Mouse (Mus musculus) forebrain, embryonic 14.5 days (tissue): ENCODE measurements around the gene 4930558C23Rik. TPM values are rescaled to one million over a fixed set of nuclear protein-coding genes. Genes with fewer than 3 reads are reported as not detected.
A peak's percentile ranks its signal among the peaks of the same experiment; 100 is the strongest.
"Not testable (repeated sequence)": the region's sequence is repeated elsewhere in the genome, so short reads cannot be mapped to it uniquely, and the experiment has no call there.

Source experiments
- ATAC-seq: fragments of 200-750 bp; cut with Nextera tagmentation; 2 replicates; pipeline ENCODE4 v1.8.0; 2017; ENCODE audit warnings: mild to moderate bottlenecking, moderate library complexity
- DNase-seq: peaks from one replicate; pipeline ENCODE4 v3.0.0-alpha.2; 2015; ENCODE audit warnings: low spot score
- H3K27ac ChIP-seq: fragments of 300-500 bp; sonication (generic); 2 replicates; pipeline ENCODE4 v1.5.1; 2014; ENCODE audit warnings: low read depth, mild to moderate bottlenecking, control low read depth, low read length, moderate library complexity
- H3K27me3 ChIP-seq: fragments of 300-500 bp; sonication (generic); replicated peaks from 2 replicates; pipeline ENCODE4 v1.6.1; 2014; ENCODE audit warnings: low read length, control low read depth, mixed read lengths; ENCODE audit not compliant: control insufficient read depth, insufficient read depth
- H3K36me3 ChIP-seq: fragments of 300-500 bp; sonication (generic); 2 replicates; pipeline ENCODE4 v1.6.1; 2014; ENCODE audit warnings: low read length, control low read depth; ENCODE audit not compliant: control insufficient read depth, insufficient read depth
- H3K4me1 ChIP-seq: fragments of 300-500 bp; sonication (generic); 2 replicates; pipeline ENCODE4 v1.6.1; 2014; ENCODE audit warnings: antibody characterized with exemption, low read length, control low read depth; ENCODE audit not compliant: control insufficient read depth, insufficient read depth
- H3K4me2 ChIP-seq: fragments of 300-500 bp; sonication (generic); 2 replicates; pipeline ENCODE4 v1.6.1; 2014; ENCODE audit warnings: mild to moderate bottlenecking, control low read depth, low read length
- H3K4me3 ChIP-seq: fragments of 300-500 bp; sonication (generic); 2 replicates; pipeline ENCODE4 v1.5.1; 2014; ENCODE audit warnings: low read depth, low read length, control low read depth
- H3K9ac ChIP-seq: fragments of 300-500 bp; sonication (generic); 2 replicates; pipeline ENCODE4 v1.6.1; 2014; ENCODE audit warnings: mild to moderate bottlenecking, low read length, control low read depth, moderate library complexity
- H3K9me3 ChIP-seq: fragments of 300-500 bp; sonication (generic); replicated peaks from 2 replicates; pipeline ENCODE4 v1.6.1; 2016; ENCODE audit warnings: low read length, control low read depth, mixed read lengths; ENCODE audit not compliant: control insufficient read depth
- WGBS: fragments of 180-500 bp; shearing (Covaris S2); extraction: QIAGEN DNeasy Blood & Tissue Kit; methylation state at CpG from one replicate; pipeline ENCODE4 v1.1.7; 2014; 5-methylcytosine and 5-hydroxymethylcytosine counted together
- polyA plus RNA-seq: library from polyadenylated mRNA; unstranded; fragments of >200 nt; fragmentation: Nextera tagmentation; extraction: Ambion mirVana; gene quantifications from 2 replicates; pipeline ENCODE4 v1.2.1, GENCODE M21; 2014

4930558C23Rik gene
- polyA plus RNA-seq, 1 experiment from 2014 or later, result not detected

DNA sequence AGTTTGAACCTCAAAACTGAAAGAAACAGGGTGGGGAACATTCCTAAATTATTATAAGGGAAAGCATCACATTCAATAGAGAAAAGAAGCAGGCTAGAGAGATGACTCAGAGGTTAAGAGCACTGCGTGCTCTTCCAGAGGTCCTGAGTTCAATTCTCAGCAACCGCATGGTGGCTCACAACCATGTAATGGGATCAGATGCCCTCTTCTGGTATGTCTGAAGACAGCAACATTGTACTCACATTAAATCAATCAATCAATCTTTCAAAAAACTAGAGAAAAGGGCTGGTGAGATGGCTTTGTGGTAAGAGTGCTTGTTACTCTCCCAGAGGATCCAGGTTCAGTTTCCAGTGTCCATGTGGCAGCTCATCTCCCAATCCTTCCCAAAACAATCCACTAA is 6.2 kb upstream of the 4930558C23Rik start:
- H3K9me3 ChIP-seq, result no peaks in the 10 kb centered on the region
- no peak overlapping the region for H3K27ac ChIP-seq
- 94% methylated on average over 2 of the region's 2 CpGs for whole genome bisulfite sequencing
- no peaks in the 10 kb centered on the region for H3K4me1 ChIP-seq
- ATAC-seq (no peak), DNase-seq (no peak)
- H3K4me3 ChIP-seq, result no peak overlapping the region
- H3K36me3 ChIP-seq, result no peaks in the 10 kb centered on the region
- H3K27me3 ChIP-seq, result no peaks in the 10 kb centered on the region
- H3K9ac ChIP-seq, result no peak overlapping the region
- H3K4me2 ChIP-seq, result no peak overlapping the region

DNA sequence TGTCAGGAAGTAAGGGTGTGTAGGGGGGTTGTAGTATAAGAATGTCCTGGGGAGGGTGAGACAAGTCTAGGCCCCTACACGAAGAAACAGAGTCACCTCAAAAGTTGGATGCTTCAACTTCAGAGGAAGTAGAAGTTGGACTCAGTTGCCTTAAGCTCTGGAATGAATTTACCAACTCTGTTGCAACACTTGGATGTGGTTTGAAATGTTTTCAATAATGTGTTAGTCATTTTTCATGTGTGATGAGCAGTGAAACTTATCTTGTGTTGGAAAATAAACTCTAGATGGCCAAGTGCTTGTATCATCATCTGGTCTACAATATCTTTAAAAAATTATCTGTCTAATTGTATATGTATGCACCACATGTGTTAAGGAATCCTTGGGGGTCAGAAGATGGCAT is 5.1 kb upstream of the 4930558C23Rik start:
- Histone ChIP-seq H3K4me3 (no peak overlapping the region), H3K9me3 (no peaks in the 10 kb centered on the region), H3K36me3 (no peaks in the 10 kb centered on the region), H3K4me1 (no peaks in the 10 kb centered on the region), H3K27me3 (no peaks in the 10 kb centered on the region), H3K27ac (no peak overlapping the region), H3K9ac (no peak overlapping the region), H3K4me2 (no peak overlapping the region)
- WGBS, result 82% methylated on average over 1 of the region's 1 CpGs
- DNase-seq (no peak), ATAC-seq (no peak)

DNA sequence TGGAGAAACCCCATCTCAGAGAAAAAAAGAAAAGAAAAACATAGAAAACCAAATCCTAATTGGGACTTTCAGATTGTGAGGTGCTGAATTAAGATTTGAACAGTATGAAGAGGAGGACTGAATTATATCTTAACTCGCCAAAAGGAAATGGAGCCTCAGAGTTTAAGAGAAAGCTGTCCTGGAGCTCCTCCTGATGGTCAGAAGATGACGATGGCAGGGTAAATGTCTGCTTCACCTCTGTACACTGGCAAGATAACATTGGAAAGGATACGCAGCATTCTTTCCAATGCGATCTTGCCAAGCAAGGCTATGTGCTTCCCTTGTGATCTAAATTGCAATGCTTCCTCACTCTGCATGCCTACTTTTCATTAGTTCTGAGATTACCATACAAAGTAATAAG is 8.3 kb downstream of the 4930558C23Rik start:
- no peak for DNase-seq
- no peaks in the 10 kb centered on the region for H3K9me3 ChIP-seq

DNA sequence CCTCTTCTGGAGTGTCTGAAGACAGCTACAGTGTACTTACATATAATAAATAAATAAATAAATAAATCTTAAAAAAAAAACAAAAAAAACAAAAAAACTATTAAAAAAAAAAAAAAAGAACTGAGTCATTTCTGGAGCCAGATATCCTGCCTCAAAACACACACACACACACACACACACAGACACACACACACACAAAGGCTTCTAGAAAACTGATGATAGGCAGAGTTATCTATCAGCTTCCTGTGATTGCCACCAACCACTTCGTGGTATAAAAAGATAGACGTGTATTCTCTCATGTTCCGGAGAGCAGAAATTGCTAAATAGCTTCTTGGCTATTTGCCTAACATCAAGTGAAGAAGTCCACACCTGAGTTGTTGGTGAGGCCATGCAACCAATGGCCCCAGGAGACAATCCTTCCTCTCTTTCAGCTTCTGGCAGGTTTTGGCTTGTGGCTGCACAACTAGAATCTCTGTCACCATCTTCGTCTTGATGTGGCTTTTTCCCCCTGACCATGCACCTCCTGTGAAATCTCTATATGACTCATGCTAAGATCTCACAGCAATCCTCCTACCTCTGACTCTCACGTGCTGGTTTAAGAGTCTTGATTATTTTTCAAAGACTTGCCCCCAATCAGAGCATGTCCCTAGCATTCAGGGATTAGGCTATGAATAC is 17.1 kb downstream of the 4930558C23Rik start:
- no peak overlapping the region for H3K9ac ChIP-seq
- H3K4me3 ChIP-seq, result no peak overlapping the region
- ATAC-seq (no peak), DNase-seq (no peak)
- no peaks in the 10 kb centered on the region for H3K4me1 ChIP-seq
- no peaks in the 10 kb centered on the region for H3K36me3 ChIP-seq
- H3K9me3 ChIP-seq, result no peaks in the 10 kb centered on the region
- no peak overlapping the region for H3K27ac ChIP-seq
- 92% methylated on average over 5 of the region's 5 CpGs for WGBS
- no peaks in the 10 kb centered on the region for H3K27me3 ChIP-seq
- H3K4me2 ChIP-seq, result no peak overlapping the region

More for the DNA sequence above, 8.3 kb downstream of the 4930558C23Rik start:
- Histone ChIP-seq H3K27me3 (no peaks in the 10 kb centered on the region), H3K4me2 (no peak overlapping the region), H3K36me3 (no peaks in the 10 kb centered on the region), H3K9ac (no peak overlapping the region), H3K27ac (no peak overlapping the region), H3K4me3 (no peak overlapping the region), H3K4me1 (no peaks in the 10 kb centered on the region)
- 93% methylated on average over 4 of the region's 4 CpGs for WGBS
- ATAC-seq, result no peak

DNA sequence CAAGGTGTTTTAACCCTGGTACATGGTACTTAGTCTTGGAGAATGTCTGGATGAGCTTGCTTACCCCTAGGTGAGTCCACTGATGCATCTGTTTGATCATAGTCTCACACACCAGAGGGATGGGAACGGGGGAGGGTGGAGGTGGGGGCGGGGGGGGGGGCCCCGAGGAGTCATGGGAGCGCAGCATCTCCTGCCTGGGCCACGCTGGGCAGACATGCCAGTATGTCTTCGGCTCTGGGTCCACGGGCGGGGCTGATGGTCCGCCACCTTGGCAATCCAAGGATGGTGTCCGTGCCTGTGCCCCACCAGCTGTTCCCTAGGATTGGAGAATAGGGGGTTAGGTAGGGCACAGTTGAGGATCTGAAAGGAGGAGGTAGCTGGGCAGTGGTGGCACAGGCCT is 29.4 kb downstream of the 4930558C23Rik start:
- ATAC-seq (no peak), DNase-seq (no peak)
- Histone ChIP-seq H3K4me3 (no peak overlapping the region), H3K4me2 (no peak overlapping the region), H3K4me1 (no peaks in the 10 kb centered on the region), H3K36me3 (no peaks in the 10 kb centered on the region), H3K27me3 (no peaks in the 10 kb centered on the region), H3K27ac (no peak overlapping the region), H3K9me3 (peaks cover 10% of the 10 kb centered on the region; the same call in 1 of the 2 replicates), H3K9ac (no peak overlapping the region)
- 94% methylated on average over 9 of the region's 10 CpGs for WGBS

DNA sequence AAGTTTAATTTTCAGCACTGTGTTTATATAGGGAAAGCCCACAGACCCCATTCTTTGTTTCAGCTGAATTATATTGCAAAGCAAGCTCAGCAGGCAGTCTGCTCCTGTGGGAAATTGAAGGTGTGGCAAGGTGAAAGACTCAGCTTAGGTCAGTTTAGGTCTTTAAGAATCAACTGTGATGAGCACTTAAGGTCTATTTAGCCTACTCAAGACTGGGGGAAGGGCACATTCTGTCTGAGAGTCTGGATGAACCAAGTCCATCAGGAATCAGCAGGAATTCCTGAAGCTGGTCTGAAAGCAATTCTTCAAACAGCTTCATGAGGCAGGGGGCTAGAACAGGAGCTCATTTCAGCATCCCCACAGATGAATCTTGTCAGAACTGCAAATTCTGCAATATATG is 32.5 kb downstream of the 4930558C23Rik start:
- no peak overlapping the region for H3K27ac ChIP-seq
- no peaks in the 10 kb centered on the region for H3K36me3 ChIP-seq
- ATAC-seq (no peak), DNase-seq (no peak)
- H3K4me1 ChIP-seq, result no peaks in the 10 kb centered on the region
- no peaks in the 10 kb centered on the region for H3K9me3 ChIP-seq
- no peak overlapping the region for H3K4me2 ChIP-seq
- no peak overlapping the region for H3K9ac ChIP-seq
- no peak overlapping the region for H3K4me3 ChIP-seq
- H3K27me3 ChIP-seq, result no peaks in the 10 kb centered on the region

DNA sequence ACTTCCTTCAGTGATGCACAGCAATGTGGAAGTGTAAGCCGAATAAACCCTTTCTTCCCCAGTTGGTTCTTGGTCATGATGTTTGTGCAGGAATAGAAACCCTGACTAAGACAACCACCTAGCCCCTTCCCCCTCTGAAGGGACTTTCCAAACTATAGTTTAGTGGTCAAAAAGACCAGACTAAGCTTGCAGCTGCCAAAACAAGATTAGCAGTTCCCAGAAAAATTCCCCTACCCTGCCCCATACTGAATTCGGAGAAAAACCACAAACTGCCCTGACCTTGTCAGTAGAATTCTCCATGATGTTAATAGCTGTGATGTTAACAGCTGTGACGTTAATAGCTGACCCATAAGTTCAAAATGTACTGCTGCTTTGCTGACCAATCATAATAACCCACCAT is 42.4 kb downstream of the 4930558C23Rik start:
- not testable (repeated sequence) for H3K27ac ChIP-seq, DNase-seq, ATAC-seq, H3K9me3 ChIP-seq, H3K4me2 ChIP-seq, H3K27me3 ChIP-seq, H3K4me3 ChIP-seq, H3K4me1 ChIP-seq, H3K36me3 ChIP-seq, H3K9ac ChIP-seq
- WGBS, result 82% methylated on average over 3 of the region's 3 CpGs

DNA sequence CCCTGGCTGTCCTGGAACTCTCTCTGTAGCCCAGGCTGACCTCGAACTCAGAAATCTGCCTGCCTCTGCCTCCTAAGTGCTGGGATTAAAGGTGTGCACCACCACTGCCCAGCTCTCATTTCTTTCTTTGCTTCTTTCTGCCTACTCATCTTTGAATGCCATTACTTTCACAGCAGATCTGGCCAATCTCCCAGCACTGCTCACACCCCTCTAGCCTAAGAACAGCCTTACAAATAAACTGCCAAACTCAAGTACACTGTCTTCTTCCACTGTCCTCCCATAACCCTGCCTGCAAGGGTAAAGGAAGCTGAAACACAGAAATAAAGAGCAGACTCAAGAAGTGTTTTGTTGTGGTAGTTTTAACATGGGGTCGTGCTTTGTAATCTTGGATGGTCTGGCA is 44.9 kb downstream of the 4930558C23Rik start:
- Histone ChIP-seq H3K4me2 (no peak overlapping the region), H3K4me3 (no peak overlapping the region), H3K9me3 (no peaks in the 10 kb centered on the region), H3K36me3 (peaks cover 12% of the 10 kb centered on the region), H3K27ac (no peak overlapping the region), H3K9ac (no peak overlapping the region), H3K27me3 (no peaks in the 10 kb centered on the region), H3K4me1 (peaks cover 3% of the 10 kb centered on the region; the same call in 1 of the 2 replicates)
- no peak for ATAC-seq
- DNase-seq, result no peak
- WGBS, result 96% methylated on average over 2 of the region's 2 CpGs

DNA sequence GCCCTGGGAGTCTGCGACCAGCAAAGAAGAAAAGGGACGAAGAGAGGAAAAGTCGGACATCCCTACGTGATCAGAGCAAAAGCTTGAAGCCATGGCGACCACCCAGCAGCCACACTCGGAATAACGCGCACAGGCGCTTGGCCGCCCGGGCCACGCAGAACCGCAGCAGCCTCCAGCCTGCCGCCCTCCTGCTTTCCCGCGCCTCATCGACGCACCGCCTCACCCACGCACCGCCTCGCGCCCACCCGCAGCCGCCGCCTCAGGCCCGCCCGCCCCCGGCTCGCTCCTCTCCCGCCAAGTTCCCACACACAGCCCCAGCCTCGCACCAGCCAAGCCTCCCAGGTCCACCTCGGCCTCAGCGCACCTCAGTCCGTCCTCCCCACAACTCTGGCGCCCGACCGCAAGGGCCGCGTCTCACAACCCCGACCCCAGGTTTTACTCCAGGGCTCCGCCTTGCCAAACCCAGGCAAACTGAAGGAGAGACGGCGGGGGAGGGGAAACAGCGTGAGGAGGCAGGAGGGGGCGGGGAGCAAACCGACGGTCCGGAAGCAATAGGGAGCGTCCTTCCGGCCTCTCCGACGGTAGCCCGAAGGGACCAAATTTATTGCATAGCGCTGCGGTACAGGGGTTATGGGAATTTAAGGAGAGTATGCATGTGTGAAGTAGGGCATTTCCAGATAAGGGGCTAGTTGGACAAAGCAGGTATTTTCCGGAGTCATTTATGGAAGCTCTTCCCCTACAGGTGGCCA is 45.8 kb downstream of the 4930558C23Rik start, which contains the start of gene Setdb1:
TSS of gene Setdb1 (minus strand) at position 502 of the 749 bp plus-strand sequence.
- Histone ChIP-seq H3K4me2 (peak within 1 kb of the TSS; percentile 48), H3K9ac (peak within 1 kb of the TSS; percentile 58; the same call in 1 of the 2 replicates), H3K4me3 (peak within 1 kb of the TSS; percentile 43), H3K36me3 (peaks cover 19% of the 10 kb centered on the region)
- peak; percentile 98 for ATAC-seq
- not testable (repeated sequence) for H3K4me1 ChIP-seq, H3K9me3 ChIP-seq, H3K27ac ChIP-seq, H3K27me3 ChIP-seq
- under 1% methylated on average over 26 of the region's 57 CpGs for WGBS
- peak; percentile 98 for DNase-seq
